Mouse (Mus musculus) ES-E14 (cell line): Measurements from ENCODE around the gene Kremen1.
A peak's percentile ranks its signal among the peaks of the same experiment; 100 is the strongest.

ENCODE experiments used
- MAFK ChIP-seq: IDR thresholded peaks from 2 replicates; pipeline ENCODE4 v1.6.1; 2014; ENCODE audit warnings: mild to moderate bottlenecking, low read depth, low read length, inconsistent platforms; ENCODE audit not compliant: insufficient read depth
- ZC3H11A ChIP-seq: IDR thresholded peaks from 2 replicates; pipeline ENCODE4 v1.6.1; 2012; ENCODE audit warnings: low read depth, mild to moderate bottlenecking, inconsistent platforms, low read length, borderline replicate concordance

DNA sequence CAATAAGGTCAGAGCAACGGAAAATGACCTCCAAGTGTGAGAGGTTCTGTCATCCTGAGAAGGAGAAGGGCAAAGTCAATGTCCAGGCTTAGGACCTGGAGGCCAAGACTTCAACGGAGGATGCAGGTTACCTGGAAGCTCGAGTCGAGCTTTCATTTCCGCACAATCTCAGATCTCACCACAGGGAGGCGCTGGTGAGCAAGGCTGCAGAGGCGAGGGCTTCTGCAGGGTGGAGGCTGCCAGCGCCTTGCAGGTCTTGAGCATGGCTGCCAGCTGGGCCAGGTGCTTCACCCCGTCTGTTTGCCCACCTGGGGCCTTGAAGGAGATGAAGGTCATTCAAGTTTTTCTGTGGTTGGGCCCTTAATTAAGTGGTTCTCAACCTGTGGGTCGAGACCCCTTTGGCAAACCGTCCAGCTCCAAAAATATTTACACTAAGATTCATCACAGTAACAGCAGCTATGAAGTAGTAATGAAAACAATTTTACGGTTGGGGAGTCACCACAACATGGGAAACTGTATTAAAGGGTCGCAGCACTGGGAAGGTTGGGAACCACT lies 79.4 kb downstream of the Kremen1 start:
- no peak for TF ChIP-seq MAFK
- TF ChIP-seq ZC3H11A: peak; percentile 77; the same call in 1 of the 2 replicates
